Comparison of ENCODE assay signal across 8 mouse cellular contexts in the genomic region with DNA sequence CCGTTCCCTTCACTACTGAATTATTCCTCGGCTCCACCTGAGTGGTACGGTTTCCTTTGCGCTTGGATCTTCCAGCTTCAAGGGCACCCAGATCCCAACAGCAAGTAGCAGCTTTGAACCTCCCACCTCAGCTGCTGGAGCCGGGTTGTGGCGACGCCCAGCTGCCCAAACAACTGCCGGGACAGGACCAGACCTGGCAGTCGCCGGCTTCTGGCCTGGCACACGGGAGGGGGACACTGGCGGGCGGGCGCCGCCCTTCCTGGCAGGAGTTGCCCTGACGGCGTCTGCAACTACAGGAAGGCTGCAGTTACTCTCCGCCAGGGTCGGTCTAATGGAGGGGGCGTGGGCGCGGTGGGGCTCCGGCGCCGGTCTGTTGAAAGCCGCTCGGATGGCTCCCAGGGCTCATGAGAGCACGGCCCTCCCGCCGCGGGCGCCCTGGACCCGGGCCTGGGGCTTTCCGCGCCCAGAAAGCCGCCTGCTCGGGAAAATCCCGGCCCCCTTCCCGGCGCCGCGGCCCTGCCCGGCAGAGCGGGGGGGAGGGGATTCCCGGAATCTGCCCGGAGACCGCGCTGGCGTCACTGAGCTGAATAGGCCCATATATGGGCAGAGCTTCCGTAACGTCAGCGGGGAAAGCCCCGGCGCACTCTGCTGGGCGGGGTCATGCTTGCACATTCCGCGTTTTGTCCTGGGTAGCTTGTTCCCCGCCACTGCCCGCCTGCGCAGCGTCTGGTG. TPM values are rescaled to one million over a fixed set of nuclear protein-coding genes. Genes with fewer than 3 reads are reported as not detected.
DNase-seq lines count a peak whose midpoint lies in the region; ATAC-seq and TF ChIP-seq lines count a peak whose summit lies in the region.

No protein-coding gene starts in this region.

- peaks cover 26% of the 10 kb centered on the region for H3K79me2 ChIP-seq in MEL (ENCODE audit: control insufficient read depth, insufficient read depth, low read length, poor library complexity)

- no peaks in the 10 kb centered on the region for H3K9me3 ChIP-seq in MEL (replicated peaks; ENCODE audit: insufficient read depth, low read length)
- H3K9me3 ChIP-seq in lung, embryonic 15.5 days, result no peaks in the 10 kb centered on the region

- peak overlapping the region; percentile 84 to 86 for H3K4me3 ChIP-seq in MEL (ENCODE audit: control insufficient read depth in 1 of 2, insufficient read depth in 1 of 2, low read depth in 2 of 2, low read length in 2 of 2)
- peak overlapping the region; percentile 61 for H3K4me3 ChIP-seq in lung, embryonic 15.5 days
- peak overlapping the region; percentile 83 for H3K4me3 ChIP-seq in olfactory bulb, adult 2 months (ENCODE audit: insufficient read depth, low read depth, low read length)
- H3K4me3 ChIP-seq in thymus, adult 2 months (ENCODE audit: control insufficient read depth, insufficient read depth, low read length), result peak overlapping the region; percentile 79

- H3K27ac ChIP-seq in MEL (ENCODE audit: control insufficient read depth, low read depth, low read length), result peak overlapping the region; percentile 89
- peak overlapping the region; percentile 93 for H3K27ac ChIP-seq in lung, embryonic 15.5 days
- peak overlapping the region; percentile 92 for H3K27ac ChIP-seq in olfactory bulb, adult 2 months (ENCODE audit: insufficient read depth, low read depth, low read length)
- H3K27ac ChIP-seq in thymus, adult 2 months (ENCODE audit: control insufficient read depth, insufficient read depth, low read length), result peak overlapping the region; percentile 79

- peak overlapping the region; percentile 88 for H3K9ac ChIP-seq in MEL (ENCODE audit: control insufficient read depth, low read depth, low read length, poor library complexity, severe bottlenecking)
- peak overlapping the region; percentile 81 for H3K9ac ChIP-seq in lung, embryonic 15.5 days

- no peak; a peak in 1 of 4 replicates for TF ChIP-seq EP300 in MEL (IDR thresholded peaks at IDR 0.05; ENCODE audit: low read depth in 1 of 2, low read length in 2 of 2)

- peaks cover 4 to 20% of the 10 kb centered on the region in 2 experiments; a peak in 3 of 4 replicates for H3K36me3 ChIP-seq in MEL (ENCODE audit: control insufficient read depth in 1 of 2, insufficient read depth in 2 of 2, low read length in 2 of 2)
- peaks cover 31% of the 10 kb centered on the region for H3K36me3 ChIP-seq in lung, embryonic 15.5 days
- no peaks in the 10 kb centered on the region for H3K36me3 ChIP-seq in thymus, adult 2 months (ENCODE audit: control insufficient read depth, insufficient read depth, low read length)

- no peak for TF ChIP-seq RAD21 in MEL (IDR thresholded peaks at IDR 0.05; ENCODE audit: low read depth, low read length)

- 2% methylated on average over 60 of the region's 61 CpGs for WGBS in lung, embryonic 15.5 days
- under 1% methylated on average over 61 of the region's 61 CpGs for WGBS in olfactory bulb, adult 2 months
- WGBS in thymus, adult 2 months, result 2% methylated on average over 61 of the region's 61 CpGs

- TF ChIP-seq CTCF in MEL (IDR thresholded peaks at IDR 0.05 in 2 of 3, conservative IDR thresholded peaks at IDR 0.05 in 1 of 3; ENCODE audit: control insufficient read depth in 1 of 3, insufficient read depth in 1 of 3, low read depth in 2 of 3, low read length in 3 of 3, poor library complexity in 1 of 3, severe bottlenecking in 1 of 3), result peak in 2 of 3 experiments; percentile 30 to 34; a peak in 3 of 6 replicates
- TF ChIP-seq CTCF in olfactory bulb, adult 2 months (IDR thresholded peaks at IDR 0.05; ENCODE audit: insufficient read depth, low read depth, low read length), result no peak
- TF ChIP-seq CTCF in thymus, adult 2 months (IDR thresholded peaks at IDR 0.05; ENCODE audit: borderline replicate concordance, control insufficient read depth, extremely low read depth, insufficient read depth, low read length, poor library complexity), result 0 out of 2 replicates have a peak, but pooled peaks have one; percentile 8

- H3K4me1 ChIP-seq in MEL (ENCODE audit: control insufficient read depth in 1 of 2, insufficient read depth in 2 of 2, low read length in 2 of 2), result peaks cover 4 to 39% of the 10 kb centered on the region in 2 experiments; a peak in 3 of 4 replicates
- H3K4me1 ChIP-seq in lung, embryonic 15.5 days, result peaks cover 65% of the 10 kb centered on the region
- H3K4me1 ChIP-seq in olfactory bulb, adult 2 months (ENCODE audit: control insufficient read depth, insufficient read depth, low read length), result peaks cover 26% of the 10 kb centered on the region
- peaks cover 24% of the 10 kb centered on the region for H3K4me1 ChIP-seq in thymus, adult 2 months (replicated peaks; ENCODE audit: control insufficient read depth, insufficient read depth, low read length)

- ATAC-seq in hematopoietic stem cell, adult 5-6 weeks (replicated peaks in 1 of 2; ENCODE audit: insufficient read depth in 1 of 2, low FRiP score in 2 of 2, low TSS enrichment in 1 of 2, low read depth in 1 of 2, poor library complexity in 2 of 2, severe bottlenecking in 2 of 2), result peak; percentile 33 to 43
- peak; percentile 71 for ATAC-seq in lung, embryonic 15.5 days (ENCODE audit: borderline replicate concordance, extremely low read depth, low FRiP score, low TSS enrichment)

- H3K4me2 ChIP-seq in lung, embryonic 15.5 days, result peak overlapping the region; percentile 99

- no peaks in the 10 kb centered on the region for H3K27me3 ChIP-seq in MEL (ENCODE audit: control insufficient read depth in 1 of 2, insufficient read depth in 2 of 2, low read length in 2 of 2)
- no peaks in the 10 kb centered on the region for H3K27me3 ChIP-seq in lung, embryonic 15.5 days
- no peaks in the 10 kb centered on the region for H3K27me3 ChIP-seq in thymus, adult 2 months (ENCODE audit: control insufficient read depth, insufficient read depth, low read length)

- peak; percentile 94 for DNase-seq in MEL (ENCODE audit: low read depth, low spot score)
- peak; percentile 94 for DNase-seq in cerebellum, adult 8-10 months
- peak; percentile 96 for DNase-seq in forelimb bud, embryonic 11.5 days (ENCODE audit: low read depth, low spot score)
- DNase-seq in layer of hippocampus, adult 9-10 months (ENCODE audit: low spot score), result peak; percentile 94
- peak; percentile 95 for DNase-seq in thymus, adult 2 months

- TF ChIP-seq POLR2A in MEL (IDR thresholded peaks at IDR 0.05; ENCODE audit: control insufficient read depth in 1 of 2, insufficient read depth in 1 of 2, low read depth in 1 of 2, low read length in 2 of 2, poor library complexity in 1 of 2), result peak; percentile 43 to 71; a peak in 2 of 4 replicates
- peak; percentile 65 for TF ChIP-seq POLR2A in olfactory bulb, adult 2 months (IDR thresholded peaks at IDR 0.05; ENCODE audit: insufficient read depth, low read depth, low read length)
- peak; percentile 44; the same call in 1 of the 2 replicates for TF ChIP-seq POLR2A in thymus, adult 2 months (IDR thresholded peaks at IDR 0.05; ENCODE audit: control insufficient read depth, extremely low read depth, insufficient read depth, low read length, poor library complexity)

RNA-seq across cellular contexts. Expression of gene Junb, which starts 2.3 kb away (rescaled TPM):
- 49.6 and 72.7 TPM in 2 replicates for total RNA-seq in MEL (2012; rRNA removed)
- polyA plus RNA-seq in MEL (2012; ENCODE audit: insufficient read depth in 1 of 2, insufficient read length in 2 of 2, low read depth in 1 of 2, low replicate concordance in 2 of 2, missing spikeins in 1 of 2), result 10 to 100 TPM in 1 of 2 experiments, not detected in 1; 41.6 TPM
- total RNA-seq in hematopoietic stem cell, adult 5-6 weeks (2017), result 208 and 220 TPM in 2 replicates
- 17.4 and 20.5 TPM in 2 replicates for polyA plus RNA-seq in lung, embryonic 15.5 days (2015; fragmentation: Nextera tagmentation; extraction: Ambion mirVana)
- not detected in 2 replicates for polyA plus RNA-seq in olfactory bulb, adult 2 months (2012; ENCODE audit: insufficient read depth, insufficient read length, low replicate concordance, missing spikeins)
- polyA plus RNA-seq in thymus, adult 2 months (2012; rRNA removed), result 125 and 128 TPM in 2 replicates

RNA-seq across cellular contexts. Expression of gene Rnaseh2a, which starts 6.6 kb away (rescaled TPM):
- total RNA-seq in MEL (2012; rRNA removed), result 105 TPM in 2 replicates
- 100 to 1,000 TPM in 1 of 2 experiments, not detected in 1; 109 TPM for polyA plus RNA-seq in MEL (2012; ENCODE audit: insufficient read depth in 1 of 2, insufficient read length in 2 of 2, low read depth in 1 of 2, low replicate concordance in 2 of 2, missing spikeins in 1 of 2)
- 59.7 and 112 TPM in 2 replicates for total RNA-seq in hematopoietic stem cell, adult 5-6 weeks (2017)
- 114 and 120 TPM in 2 replicates for polyA plus RNA-seq in lung, embryonic 15.5 days (2015; fragmentation: Nextera tagmentation; extraction: Ambion mirVana)
- polyA plus RNA-seq in olfactory bulb, adult 2 months (2012; ENCODE audit: insufficient read depth, insufficient read length, low replicate concordance, missing spikeins), result not detected in 2 replicates
- polyA plus RNA-seq in thymus, adult 2 months (2012; rRNA removed), result 69.4 and 76.1 TPM in 2 replicates

RNA-seq across cellular contexts. Expression of gene Prdx2, which starts 6.8 kb away (rescaled TPM):
- 502 and 643 TPM in 2 replicates for total RNA-seq in MEL (2012; rRNA removed)
- 100 to 1,000 TPM; 679 to 773 TPM for polyA plus RNA-seq in MEL (2012; ENCODE audit: insufficient read depth in 1 of 2, insufficient read length in 2 of 2, low read depth in 1 of 2, low replicate concordance in 2 of 2, missing spikeins in 1 of 2)
- 469 and 528 TPM in 2 replicates for total RNA-seq in hematopoietic stem cell, adult 5-6 weeks (2017)
- polyA plus RNA-seq in lung, embryonic 15.5 days (2015; fragmentation: Nextera tagmentation; extraction: Ambion mirVana), result 727 and 733 TPM in 2 replicates
- polyA plus RNA-seq in olfactory bulb, adult 2 months (2012; ENCODE audit: insufficient read depth, insufficient read length, low replicate concordance, missing spikeins), result not detected in 2 replicates
- polyA plus RNA-seq in thymus, adult 2 months (2012; rRNA removed), result 162 and 183 TPM in 2 replicates

RNA-seq across cellular contexts. Expression of gene Gm49661, which starts 7.0 kb away (rescaled TPM):
- total RNA-seq in MEL (2012; rRNA removed), result 3.9 and 4.7 TPM in 2 replicates
- polyA plus RNA-seq in MEL (2012; ENCODE audit: insufficient read depth in 1 of 2, insufficient read length in 2 of 2, low read depth in 1 of 2, low replicate concordance in 2 of 2, missing spikeins in 1 of 2), result not detected
- total RNA-seq in hematopoietic stem cell, adult 5-6 weeks (2017), result not detected in 2 replicates
- polyA plus RNA-seq in lung, embryonic 15.5 days (2015; fragmentation: Nextera tagmentation; extraction: Ambion mirVana), result not detected in 2 replicates
- polyA plus RNA-seq in olfactory bulb, adult 2 months (2012; ENCODE audit: insufficient read depth, insufficient read length, low replicate concordance, missing spikeins), result not detected in 2 replicates
- 4.3 TPM in 1 of 2 replicates, not detected in the other for polyA plus RNA-seq in thymus, adult 2 months (2012; rRNA removed)

RNA-seq across cellular contexts. Expression of gene Hook2, which starts 14.2 kb away (rescaled TPM):
- total RNA-seq in MEL (2012; rRNA removed), result 10.5 and 11.5 TPM in 2 replicates
- 10 to 100 TPM in 1 of 2 experiments, not detected in 1; 17.5 TPM for polyA plus RNA-seq in MEL (2012; ENCODE audit: insufficient read depth in 1 of 2, insufficient read length in 2 of 2, low read depth in 1 of 2, low replicate concordance in 2 of 2, missing spikeins in 1 of 2)
- 17.9 and 18.5 TPM in 2 replicates for total RNA-seq in hematopoietic stem cell, adult 5-6 weeks (2017)
- polyA plus RNA-seq in lung, embryonic 15.5 days (2015; fragmentation: Nextera tagmentation; extraction: Ambion mirVana), result 23.2 and 23.9 TPM in 2 replicates
- not detected in 2 replicates for polyA plus RNA-seq in olfactory bulb, adult 2 months (2012; ENCODE audit: insufficient read depth, insufficient read length, low replicate concordance, missing spikeins)
- polyA plus RNA-seq in thymus, adult 2 months (2012; rRNA removed), result 7.2 and 7.4 TPM in 2 replicates

Comparison
In these comparisons a context has a peak if more than half of its experiments do, and no peak if none do; other contexts are left out.
1. Peak in every context shown above with its lines: DNase-seq, ATAC-seq, H3K4me3 ChIP-seq and H3K27ac ChIP-seq.
2. RNA of gene Rnaseh2a, which starts 6.6 kb away (polyA plus RNA-seq): 109 TPM in MEL, 114 to 120 TPM in lung, embryonic 15.5 days and 69.4 to 76.1 TPM in thymus, adult 2 months; not detected in olfactory bulb, adult 2 months; every median in the first group is over 10 times any median in the second.